Mouse (Mus musculus): ENCODE data around the gene Sox6. TPM values are rescaled to one million over a fixed set of nuclear protein-coding genes. Genes with fewer than 3 reads are reported as not detected.

Gene Sox6
- polyA plus RNA-seq, 1 experiment from 2014 or later, result 62.9 TPM

DNA sequence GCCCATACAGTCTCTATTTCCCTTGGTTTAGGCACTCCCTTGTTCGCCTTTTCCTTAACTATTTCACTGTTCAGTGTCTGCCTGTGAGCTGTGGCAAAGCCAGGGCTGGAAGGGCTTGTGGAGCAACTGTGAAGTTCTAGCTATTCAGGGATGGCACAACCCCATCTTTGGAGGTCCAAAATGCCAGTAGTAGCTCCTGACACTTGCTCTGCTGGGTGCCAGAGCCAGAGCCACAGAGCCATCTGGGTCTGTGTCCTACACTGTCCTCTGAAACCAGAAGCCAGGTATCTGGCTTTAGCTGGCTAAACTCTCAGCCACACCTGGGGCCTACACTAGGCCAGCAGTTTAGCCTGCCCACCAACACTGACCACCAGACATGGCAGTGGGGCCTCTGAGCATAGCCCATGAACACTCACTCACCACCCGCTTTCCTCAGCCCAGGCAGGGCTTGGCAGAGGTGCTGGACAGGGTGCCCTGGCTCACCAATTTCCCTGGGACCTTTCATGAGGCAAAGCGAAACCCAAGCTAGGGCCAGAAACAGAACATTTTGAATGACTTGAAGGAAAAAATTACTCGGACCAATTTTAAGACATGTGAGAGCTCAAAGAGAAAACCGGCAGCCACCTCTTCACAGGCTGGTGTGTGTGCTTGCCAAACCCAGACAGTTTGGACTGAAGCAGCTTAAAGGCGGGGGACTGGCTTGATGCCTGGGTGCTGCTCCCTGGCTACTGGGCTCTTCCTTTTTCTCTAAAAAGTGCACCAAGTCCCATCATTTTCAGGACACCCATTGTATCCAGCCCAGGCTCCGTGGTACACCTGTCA is 612.2 kb downstream of the Sox6 start:
- DNase-seq, result no peak
- no peak overlapping the region for H3K4me3 ChIP-seq (replicated peaks)
- WGBS (ENCODE audit: insufficient replicate concordance), result 68% methylated on average over 7 of the region's 7 CpGs
- H3K9ac ChIP-seq, result no peak overlapping the region
- H3K4me2 ChIP-seq, result no peak overlapping the region
- H3K36me3 ChIP-seq, result no peaks in the 10 kb centered on the region
- H3K27ac ChIP-seq, result no peak overlapping the region
- H3K9me3 ChIP-seq (replicated peaks), result no peaks in the 10 kb centered on the region
- H3K4me1 ChIP-seq (replicated peaks), result no peaks in the 10 kb centered on the region
- ATAC-seq (ENCODE audit: low read depth), result no peak
- no peaks in the 10 kb centered on the region for H3K27me3 ChIP-seq

DNA sequence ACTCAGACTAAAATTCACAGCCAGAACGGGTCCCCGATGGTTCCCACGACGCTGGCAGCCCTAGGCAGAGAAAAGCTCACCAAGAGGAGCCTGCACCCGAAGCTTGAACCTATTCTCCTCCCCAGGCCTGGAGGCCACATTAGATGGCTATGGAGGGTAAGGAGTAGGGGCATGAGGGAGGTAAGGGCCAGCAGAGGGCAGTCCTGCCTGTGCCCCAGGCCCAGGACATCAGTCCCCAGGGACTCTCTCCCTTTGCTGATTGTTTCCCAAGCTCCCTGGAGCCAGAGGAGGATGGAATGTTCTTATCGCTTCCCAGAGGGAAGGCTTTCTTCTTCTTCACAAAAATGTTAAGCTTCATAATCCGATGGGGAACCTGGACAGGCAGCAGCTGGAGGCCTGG is 615.8 kb downstream of the Sox6 start:
- DNase-seq (no peak), ATAC-seq (ENCODE audit: low read depth) (no peak)
- H3K36me3 ChIP-seq, result no peaks in the 10 kb centered on the region
- no peaks in the 10 kb centered on the region for H3K27me3 ChIP-seq
- H3K4me3 ChIP-seq (replicated peaks), result no peak overlapping the region
- 66% methylated on average over 7 of the region's 7 CpGs for WGBS (ENCODE audit: insufficient replicate concordance)
- H3K9ac ChIP-seq, result no peak overlapping the region
- no peak overlapping the region for H3K4me2 ChIP-seq
- no peaks in the 10 kb centered on the region for H3K4me1 ChIP-seq (replicated peaks)
- no peak overlapping the region for H3K27ac ChIP-seq
- H3K9me3 ChIP-seq (replicated peaks), result no peaks in the 10 kb centered on the region

DNA sequence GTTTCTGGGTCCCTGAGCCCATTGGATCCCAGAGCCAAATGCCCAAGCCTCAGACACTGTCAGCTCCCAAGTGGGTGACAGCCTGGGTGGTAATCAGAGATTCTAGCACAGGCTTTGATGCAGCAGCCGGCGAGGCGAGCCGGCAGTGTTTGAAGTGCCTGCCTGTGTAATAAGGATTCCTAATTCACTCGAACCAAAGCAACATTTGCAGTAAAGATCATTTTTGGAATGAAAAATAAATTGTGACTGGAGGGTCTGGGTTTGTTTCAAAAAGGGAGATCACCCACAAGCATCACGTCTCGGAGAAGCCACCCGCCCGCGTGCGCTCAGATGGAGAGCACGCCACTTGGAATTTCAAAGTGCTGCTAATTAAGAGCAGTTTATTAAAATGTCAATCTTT is 617.6 kb downstream of the Sox6 start:
- Histone ChIP-seq H3K9me3 (replicated peaks) (no peaks in the 10 kb centered on the region), H3K4me1 (replicated peaks) (no peaks in the 10 kb centered on the region), H3K27ac (no peak overlapping the region), H3K36me3 (no peaks in the 10 kb centered on the region), H3K27me3 (no peaks in the 10 kb centered on the region), H3K9ac (no peak overlapping the region), H3K4me2 (no peak overlapping the region), H3K4me3 (replicated peaks) (no peak overlapping the region)
- DNase-seq (no peak), ATAC-seq (ENCODE audit: low read depth) (no peak)
- WGBS (ENCODE audit: insufficient replicate concordance), result 69% methylated on average over 12 of the region's 12 CpGs

Other genes with a start within 250 kb of the Sox6 start
- gene 1110004F10Rik, start 601 bp upstream of the Sox6 start, polyA plus RNA-seq (2015; fragmentation: Nextera tagmentation; extraction: Ambion mirVana), result 144 and 162 TPM in 2 replicates
- gene Gm4353, start 45.8 kb upstream of the Sox6 start, polyA plus RNA-seq (2015; fragmentation: Nextera tagmentation; extraction: Ambion mirVana), result 0.62 and 1.3 TPM in 2 replicates

Measured in liver, embryonic 13.5 days (tissue).